Mouse (Mus musculus): ENCODE measurements at regions not wholly inside any gene's neighbourhood (a gene's known extent, or its start where the extent isn't known, plus 50 kb on each side); places are given as distances from the start of the nearest gene placed in this dataset.
A peak's percentile ranks its signal among the peaks of the same experiment; 100 is the strongest.

GRCm38 (mm10) chr14:100792094-100792493 is 408.0 kb downstream of the Prr30 start:
- no peak for DNase-seq (ENCODE audit: low spot score)

DNA sequence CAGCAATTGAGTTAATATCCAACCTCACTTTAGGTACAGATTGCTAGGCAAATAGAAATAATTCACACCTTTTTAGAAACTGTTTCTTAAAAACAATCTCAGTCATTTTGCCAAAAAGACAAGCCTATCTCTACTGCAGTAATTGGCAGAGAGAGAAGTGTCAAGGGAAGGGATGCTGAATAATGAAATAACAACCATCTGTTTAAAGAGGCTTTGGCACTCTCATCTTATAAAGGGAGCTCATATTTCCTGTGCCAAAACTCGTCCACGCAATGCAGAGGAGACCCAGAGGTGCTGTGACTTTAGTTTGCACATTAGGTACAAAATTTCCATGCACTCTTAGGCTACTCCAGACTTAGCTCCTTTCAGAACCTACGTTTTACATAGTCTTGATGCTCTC is 418.2 kb downstream of the Prr30 start:
- no peak for DNase-seq (ENCODE audit: low spot score)

DNA sequence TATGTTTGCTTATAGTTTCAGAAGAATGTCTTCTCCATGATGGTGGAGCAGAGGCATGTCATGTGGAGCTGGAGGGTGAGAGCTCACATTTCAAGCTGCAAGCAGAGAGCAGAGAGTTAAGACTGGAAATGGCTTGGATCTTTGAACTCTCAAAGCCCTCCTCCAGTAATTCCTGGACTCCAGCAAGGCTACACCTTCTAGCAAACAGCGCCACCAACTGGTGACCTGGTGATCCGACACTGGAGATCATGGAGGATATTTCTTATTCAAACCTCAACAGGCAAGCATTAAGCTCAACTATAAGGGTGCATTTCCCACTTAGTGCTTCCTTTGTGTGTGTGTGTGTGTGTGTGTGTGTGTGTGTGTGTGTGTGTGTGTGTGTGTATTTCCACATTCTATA is 446.2 kb downstream of the Prr30 start:
- DNase-seq (ENCODE audit: low spot score) = peak; percentile 78

GRCm38 (mm10) chr14:100752746-100753145 is 447.4 kb downstream of the Prr30 start:
- no peak for DNase-seq (ENCODE audit: low spot score)

DNA sequence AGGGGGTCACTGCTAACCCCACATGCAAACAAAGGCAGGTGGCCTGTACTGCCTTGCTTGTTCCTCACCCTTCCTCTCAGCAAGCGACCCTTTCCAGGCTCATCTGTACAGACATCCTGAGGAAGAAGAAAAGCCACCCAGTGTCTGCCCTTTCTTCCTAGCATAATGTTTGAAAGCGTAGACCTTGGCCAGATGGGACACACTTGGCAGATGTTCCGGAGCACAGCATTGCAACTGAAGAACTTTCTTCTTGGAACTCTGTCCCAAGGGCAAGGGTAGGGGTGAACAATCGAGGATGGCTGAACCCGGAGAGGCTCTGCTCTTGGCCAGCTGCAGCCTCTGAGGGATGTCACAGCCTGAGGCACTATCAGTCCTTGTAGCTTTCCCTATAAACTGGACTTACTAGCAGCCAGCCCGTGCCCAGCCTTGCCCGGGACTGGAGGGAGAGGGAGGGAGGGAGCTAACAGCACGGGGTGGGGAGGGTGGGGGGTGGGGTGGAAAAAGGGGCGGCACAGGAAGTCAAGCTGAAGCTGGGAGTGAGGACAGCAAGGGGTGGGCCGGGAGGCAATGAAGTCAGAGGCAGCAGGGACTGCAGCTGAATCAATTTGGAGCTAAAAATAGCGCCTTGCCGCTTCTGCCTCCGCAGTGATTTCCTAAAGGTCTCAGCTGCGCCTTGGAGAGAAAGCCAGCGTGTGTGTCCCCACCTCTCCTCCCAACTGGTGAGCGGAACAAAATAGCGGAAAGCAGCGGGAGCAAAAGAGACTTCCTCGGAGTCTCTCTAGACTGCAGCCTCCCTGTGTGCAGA is 450.2 kb downstream of the Prr30 start:
- DNase-seq (ENCODE audit: low spot score) = peak; percentile 79

- peak; percentile 12 for DNase-seq (ENCODE audit: low spot score)
Measured at GRCm38 (mm10) chr14:100735276-100735675, 450.8 kb upstream of the Klf12 start.

GRCm38 (mm10) chr14:100728433-100728832 is 444.0 kb upstream of the Klf12 start:
- no peak for DNase-seq (ENCODE audit: low spot score)

- DNase-seq (ENCODE audit: low spot score) = no peak
Measured at GRCm38 (mm10) chr14:100727701-100728100, 443.2 kb upstream of the Klf12 start.

- DNase-seq (ENCODE audit: low spot score) = no peak
Measured at GRCm38 (mm10) chr14:100724962-100725361, 440.5 kb upstream of the Klf12 start.

DNA sequence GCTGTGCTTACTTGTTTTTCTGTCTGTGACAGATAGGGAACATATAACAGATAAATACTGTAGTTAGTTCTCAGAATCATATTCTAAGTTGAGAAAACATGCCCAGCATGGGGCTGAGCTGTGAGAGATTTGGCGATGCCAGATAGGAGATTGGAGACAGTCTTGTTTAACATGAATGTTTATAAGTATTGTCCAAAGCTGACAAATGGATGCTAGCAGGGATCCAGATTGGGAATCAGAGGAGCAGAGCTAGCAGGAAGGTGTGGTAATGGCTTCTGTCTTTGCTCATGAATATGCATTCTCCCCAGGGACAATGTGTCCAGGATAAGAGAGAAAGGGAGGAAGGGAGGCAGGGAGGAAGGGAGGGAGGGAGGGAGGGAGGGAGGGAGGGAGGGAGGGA is 436.2 kb upstream of the Klf12 start:
- peak; percentile 18 for DNase-seq (ENCODE audit: low spot score)

DNA sequence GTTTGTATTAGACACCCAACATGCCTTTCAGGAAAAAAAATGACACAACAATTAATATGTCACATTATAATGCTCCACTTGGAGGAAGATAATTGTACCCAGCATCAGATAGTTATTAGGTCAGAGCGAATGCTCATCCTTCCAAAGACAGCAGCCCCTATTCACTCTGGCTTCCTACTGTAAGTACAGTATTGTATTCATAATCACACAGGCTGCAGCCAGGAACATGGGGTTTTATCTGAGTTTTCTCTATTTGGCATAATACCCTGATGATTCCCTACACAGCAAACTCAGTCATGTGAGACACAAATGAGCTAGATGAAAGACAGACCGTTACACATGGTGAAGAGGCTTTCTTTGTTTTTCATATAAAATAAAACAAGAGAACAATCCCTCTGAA is 430.5 kb upstream of the Klf12 start:
- DNase-seq (ENCODE audit: low spot score) = no peak

DNA sequence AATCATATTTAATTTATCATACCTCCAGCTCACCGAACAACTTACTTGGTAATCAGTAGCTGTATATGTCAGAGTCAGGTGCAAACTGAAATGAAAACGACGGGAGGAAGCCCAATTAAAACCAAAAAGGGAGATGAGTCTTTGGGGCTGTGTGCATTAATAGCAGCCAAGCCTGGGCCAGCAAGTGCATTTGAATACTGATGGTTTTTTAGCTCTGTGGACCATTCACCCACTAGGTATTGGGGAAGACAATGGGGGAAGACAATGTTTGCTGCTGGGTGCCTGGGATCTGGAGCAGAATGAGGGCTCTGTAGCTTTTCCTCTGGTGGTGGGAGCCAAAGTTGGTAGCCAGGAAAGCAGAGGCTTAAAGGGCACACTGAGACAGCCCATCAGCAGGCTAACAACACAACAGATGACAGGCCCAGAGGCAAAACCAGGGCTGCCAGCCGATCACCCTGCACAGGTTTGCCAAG is 429.6 kb upstream of the Klf12 start:
- no peak for DNase-seq (ENCODE audit: low spot score)

DNA sequence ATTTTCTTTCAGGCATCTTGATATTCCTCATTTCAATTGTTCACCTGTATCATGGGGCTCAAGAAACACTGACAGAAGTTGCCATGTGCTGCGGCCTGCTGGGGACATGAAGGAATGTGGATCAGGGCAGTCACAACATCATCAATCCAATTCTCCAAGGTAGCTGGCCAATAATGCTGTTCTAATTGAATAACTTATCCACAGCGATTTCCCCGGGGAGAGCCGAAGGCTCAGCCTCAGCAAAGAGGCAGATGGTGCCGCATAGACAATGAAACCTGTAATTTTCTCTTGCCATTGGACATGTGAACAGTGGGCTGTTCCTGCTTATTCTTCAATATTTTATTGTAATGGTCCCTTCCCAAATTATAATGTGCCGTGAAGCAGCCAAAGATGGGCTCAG is 429.1 kb upstream of the Klf12 start:
- DNase-seq (ENCODE audit: low spot score) = peak; percentile 23

DNA sequence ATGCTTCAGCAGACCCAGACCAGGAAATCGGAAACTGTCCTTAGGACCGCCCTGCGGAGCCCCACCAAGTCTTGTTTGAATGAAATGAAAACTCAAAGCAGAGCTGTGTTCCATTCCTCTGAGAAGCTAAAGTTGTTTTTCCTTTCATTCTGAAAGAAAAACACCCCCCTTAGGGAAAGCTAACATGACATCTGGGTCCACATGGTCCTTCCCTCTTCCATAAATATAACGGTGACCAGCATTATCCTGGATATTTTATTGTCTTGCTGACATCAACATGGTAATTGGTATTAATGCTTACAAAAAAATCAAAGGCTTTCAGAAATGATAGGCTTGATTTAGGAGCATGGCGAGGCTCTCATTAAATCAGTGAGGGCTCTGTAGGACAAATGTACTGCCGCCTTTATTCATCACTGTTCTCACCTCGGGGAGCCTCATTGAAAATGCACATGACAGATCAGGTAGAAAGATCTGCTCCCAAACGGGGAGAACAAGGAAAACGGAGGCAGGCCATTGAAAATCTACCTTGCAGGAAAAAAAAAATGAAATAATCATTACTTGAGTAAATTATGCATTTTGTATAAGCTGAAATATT is 381.0 kb upstream of the Klf12 start:
- no peak for DNase-seq (ENCODE audit: low spot score)

DNA sequence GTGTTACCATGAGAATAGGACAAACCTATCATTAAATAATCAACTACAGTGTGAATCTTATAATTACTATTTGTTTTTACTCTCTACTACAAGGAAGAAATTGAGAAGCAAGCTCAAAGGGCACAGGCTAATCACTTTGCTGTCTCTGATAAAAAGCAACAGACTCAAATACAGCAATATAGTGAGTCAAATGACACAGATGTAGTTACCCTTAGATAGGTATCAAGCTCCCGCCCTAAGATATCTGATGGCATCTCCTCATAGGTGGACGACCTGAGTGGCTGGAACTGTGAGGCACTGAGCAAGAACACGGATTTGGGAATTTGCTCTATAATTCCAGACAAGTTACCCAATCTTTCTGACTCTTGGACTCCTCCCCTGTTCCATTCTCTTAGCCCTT is 379.7 kb upstream of the Klf12 start:
- no peak for DNase-seq (ENCODE audit: low spot score)

DNA sequence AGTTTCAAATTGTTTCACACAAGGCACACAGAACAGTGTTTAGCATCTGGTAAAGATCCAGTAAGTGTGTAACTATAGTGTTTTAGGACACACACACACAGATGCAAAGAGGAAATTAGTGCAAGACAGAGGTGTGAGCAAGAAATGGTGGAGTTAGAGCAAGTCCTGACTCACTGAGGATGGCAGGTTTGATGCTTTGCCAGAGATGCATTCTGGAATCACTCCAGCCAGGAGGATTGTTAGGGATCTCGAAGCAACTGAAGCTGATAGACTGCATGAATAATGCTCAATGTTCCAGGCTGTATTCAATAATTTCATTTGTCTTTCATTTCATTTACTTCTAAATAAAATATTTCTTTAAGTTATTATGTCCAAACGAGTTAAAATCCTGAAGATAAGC is 357.6 kb upstream of the Klf12 start:
- no peak for DNase-seq (ENCODE audit: low spot score)

- no peak for DNase-seq (ENCODE audit: low spot score)
Measured at GRCm38 (mm10) chr14:100634521-100634920, 350.0 kb upstream of the Klf12 start.

- no peak for DNase-seq (ENCODE audit: low spot score)
Measured at GRCm38 (mm10) chr14:100631676-100632075, 347.2 kb upstream of the Klf12 start.

GRCm38 (mm10) chr14:100630197-100630596 is 345.7 kb upstream of the Klf12 start:
- DNase-seq (ENCODE audit: low spot score) = no peak

GRCm38 (mm10) chr14:100627523-100627922 is 343.0 kb upstream of the Klf12 start:
- no peak for DNase-seq (ENCODE audit: low spot score)

- DNase-seq (ENCODE audit: low spot score) = no peak
Measured at GRCm38 (mm10) chr14:100619656-100620030, 335.2 kb upstream of the Klf12 start.

- no peak for DNase-seq (ENCODE audit: low spot score)
Measured at GRCm38 (mm10) chr14:100618793-100619655, 334.5 kb upstream of the Klf12 start.

Data from embryo, embryonic 10 days (tissue).